Mouse (Mus musculus) bone marrow macrophage, adult 2 months (primary cell): ENCODE results near the gene Dock1. TPM values are rescaled to one million over a fixed set of nuclear protein-coding genes. Genes with fewer than 3 reads are reported as not detected.
A peak's percentile ranks its signal among the peaks of the same experiment; 100 is the strongest.

ENCODE experiments used
- H3K27ac ChIP-seq: 2 replicates; pipeline ENCODE4 v1.5.1; 2012; ENCODE audit warnings: low read depth, low read length; ENCODE audit not compliant: insufficient read depth
- H3K4me1 ChIP-seq: 2 replicates; pipeline ENCODE4 v1.6.1; 2012; ENCODE audit warnings: low read length; ENCODE audit not compliant: control insufficient read depth, insufficient read depth
- H3K4me3 ChIP-seq: 2 replicates; pipeline ENCODE4 v1.5.1; 2012; ENCODE audit warnings: mild to moderate bottlenecking, low read length, moderate library complexity; ENCODE audit not compliant: insufficient read depth
- CTCF ChIP-seq: IDR thresholded peaks from 2 replicates; pipeline ENCODE4 v1.5.1; 2012; ENCODE audit warnings: low read depth, mild to moderate bottlenecking, low read length, moderate library complexity
- POLR2A ChIP-seq: IDR thresholded peaks from 2 replicates; pipeline ENCODE4 v1.6.1; 2012; ENCODE audit warnings: mild to moderate bottlenecking, low read depth, low read length, borderline replicate concordance
- polyA plus RNA-seq: library from polyadenylated mRNA; stranded (reverse); fragments of >200 nt; gene quantifications from 2 replicates; pipeline ENCODE4 v1.2.4, GENCODE M21; 2012; ENCODE audit not compliant: missing spikeins, insufficient read depth, insufficient read length

The Dock1 gene
- polyA plus RNA-seq, 1 experiment, result 19.9 TPM

DNA sequence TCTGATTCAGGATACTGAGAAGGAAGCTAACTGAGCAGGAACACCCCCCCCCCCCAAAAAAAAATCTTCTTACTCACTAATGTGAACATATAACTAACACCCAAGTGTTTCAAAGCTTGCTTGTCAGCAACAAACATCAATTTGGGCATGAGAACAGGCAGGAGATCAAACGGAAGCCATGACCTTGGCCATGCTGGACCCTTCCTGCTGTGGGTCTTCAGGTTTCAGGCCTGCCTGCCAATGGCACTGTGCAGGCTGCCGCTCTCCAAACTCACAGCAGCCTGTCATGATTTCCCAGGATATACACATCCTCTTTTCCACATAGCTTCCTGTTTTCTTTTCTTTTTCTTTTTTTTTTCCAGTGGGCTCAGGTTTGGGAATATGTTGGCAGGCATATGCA lies 423.4 kb downstream of the Dock1 start:
- TF ChIP-seq CTCF (no peak), POLR2A (no peak)
- H3K4me3 ChIP-seq, result no peak overlapping the region
- no peaks in the 10 kb centered on the region for H3K4me1 ChIP-seq
- no peak overlapping the region for H3K27ac ChIP-seq

GRCm38 (mm10) chr7:135101921-135102320 lies 431.5 kb downstream of the Dock1 start:
- no peaks in the 10 kb centered on the region for H3K4me1 ChIP-seq
- no peak overlapping the region for H3K4me3 ChIP-seq
- H3K27ac ChIP-seq, result no peak overlapping the region
- TF ChIP-seq POLR2A (no peak), CTCF (no peak)

DNA sequence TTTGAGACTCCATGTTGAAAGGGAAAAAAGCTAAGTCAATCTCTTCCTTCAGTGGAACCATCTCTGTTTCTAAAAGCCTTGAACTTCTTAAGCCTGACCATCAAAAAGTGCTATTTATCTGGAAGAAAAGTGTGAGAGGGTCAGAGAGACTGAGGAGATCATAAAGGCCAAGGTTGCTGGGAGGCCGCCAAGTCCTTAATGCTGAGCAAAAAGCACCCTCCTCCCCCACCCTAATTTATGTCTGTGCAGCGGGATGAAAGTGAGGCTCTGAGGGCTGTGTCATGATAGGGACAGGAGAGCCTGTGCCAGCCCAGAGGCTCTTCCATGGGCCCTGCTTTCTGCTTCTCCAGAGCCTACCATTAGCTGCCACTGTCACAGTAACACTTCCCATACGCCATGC lies 436.1 kb downstream of the Dock1 start:
- no peak for TF ChIP-seq CTCF
- no peak for TF ChIP-seq POLR2A
- Histone ChIP-seq H3K27ac (no peak overlapping the region), H3K4me3 (no peak overlapping the region), H3K4me1 (peaks cover 11% of the 10 kb centered on the region)

DNA sequence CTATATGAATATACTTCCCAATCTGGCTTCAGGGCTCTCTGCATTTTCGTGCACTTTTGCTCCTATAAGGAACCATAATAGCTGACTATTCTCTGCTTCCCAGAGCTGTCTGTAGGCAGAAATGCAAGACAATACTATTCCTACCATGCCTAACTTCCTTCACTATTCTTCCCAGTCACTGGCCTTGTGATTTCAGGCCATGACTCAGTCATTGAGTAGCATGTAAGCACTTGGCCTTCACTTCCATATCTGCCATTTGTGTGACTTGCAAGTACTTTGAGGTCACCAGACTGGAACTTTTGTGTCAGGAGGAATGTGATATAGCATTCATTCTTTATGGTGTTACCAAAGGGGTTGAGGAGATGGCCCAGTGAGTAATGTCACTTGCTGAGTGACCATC lies 439.9 kb downstream of the Dock1 start:
- 0 out of 2 replicates have a peak overlapping the region, but pooled peaks have one; percentile 23 for H3K27ac ChIP-seq

GRCm38 (mm10) chr7:135125296-135126065 lies 455.0 kb downstream of the Dock1 start:
- H3K4me1 ChIP-seq, result no peaks in the 10 kb centered on the region
- no peak for TF ChIP-seq POLR2A
- TF ChIP-seq CTCF, result no peak
- H3K4me3 ChIP-seq, result no peak overlapping the region
- H3K27ac ChIP-seq, result no peak overlapping the region

More for the DNA sequence above, 439.9 kb downstream of the Dock1 start:
- peaks cover 11% of the 10 kb centered on the region for H3K4me1 ChIP-seq
- TF ChIP-seq POLR2A (no peak), CTCF (no peak)
- no peak overlapping the region for H3K4me3 ChIP-seq

GRCm38 (mm10) chr7:135132461-135132860 lies 462.0 kb downstream of the Dock1 start:
- Histone ChIP-seq H3K4me3 (no peak overlapping the region), H3K4me1 (no peaks in the 10 kb centered on the region), H3K27ac (no peak overlapping the region)
- no peak for TF ChIP-seq POLR2A
- no peak for TF ChIP-seq CTCF

- Histone ChIP-seq H3K27ac (no peak overlapping the region), H3K4me3 (no peak overlapping the region), H3K4me1 (no peaks in the 10 kb centered on the region)
- TF ChIP-seq CTCF (no peak), POLR2A (no peak)
Observed at GRCm38 (mm10) chr7:135134619-135135018, 464.2 kb downstream of the Dock1 start.

DNA sequence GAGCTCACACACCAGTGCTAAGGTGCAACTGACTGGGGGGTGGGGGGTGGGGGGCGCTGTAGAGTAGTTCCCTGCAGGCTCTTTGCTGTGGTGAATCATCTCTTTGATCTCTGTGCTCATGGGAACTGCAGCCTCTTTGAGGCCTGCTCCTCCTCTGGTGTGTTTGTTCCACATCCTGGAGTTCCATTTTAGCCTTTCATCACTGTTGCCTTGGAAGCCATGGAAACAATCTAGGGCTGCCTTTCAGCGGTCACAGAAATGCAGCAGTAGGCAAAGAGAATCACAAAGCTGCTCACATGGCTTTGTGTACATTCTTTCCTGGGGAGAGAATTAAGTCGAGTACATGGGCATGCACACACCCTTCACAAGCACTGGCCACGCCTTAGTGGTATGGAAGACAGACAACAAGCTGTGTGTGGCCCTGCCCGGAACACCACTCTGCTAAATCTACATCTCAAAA lies 468.7 kb downstream of the Dock1 start:
- H3K4me3 ChIP-seq, result no peak overlapping the region
- TF ChIP-seq CTCF, result no peak
- no peak for TF ChIP-seq POLR2A
- no peak overlapping the region for H3K27ac ChIP-seq
- H3K4me1 ChIP-seq, result no peaks in the 10 kb centered on the region

DNA sequence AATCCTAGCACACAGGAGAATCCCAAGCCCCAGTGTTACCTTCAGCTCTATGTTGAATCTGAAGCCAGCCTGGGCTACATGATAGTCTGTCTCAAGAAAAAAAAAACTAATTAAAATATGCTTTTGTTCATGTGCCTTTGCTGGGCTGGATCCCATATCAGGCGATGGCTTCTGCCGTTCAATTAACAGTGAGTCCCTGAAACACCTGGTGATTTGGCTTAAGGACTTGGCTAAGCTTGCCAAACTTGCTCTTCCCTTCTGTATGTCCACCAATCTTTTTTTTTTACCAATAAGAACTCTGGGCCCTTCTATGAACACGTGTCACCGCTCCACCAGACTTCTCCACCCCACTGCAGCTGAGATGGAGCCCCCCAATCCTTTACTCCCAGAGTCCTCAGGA lies 474.3 kb downstream of the Dock1 start:
- no peaks in the 10 kb centered on the region for H3K4me1 ChIP-seq
- TF ChIP-seq POLR2A (no peak), CTCF (no peak)
- H3K4me3 ChIP-seq, result no peak overlapping the region
- H3K27ac ChIP-seq, result no peak overlapping the region

DNA sequence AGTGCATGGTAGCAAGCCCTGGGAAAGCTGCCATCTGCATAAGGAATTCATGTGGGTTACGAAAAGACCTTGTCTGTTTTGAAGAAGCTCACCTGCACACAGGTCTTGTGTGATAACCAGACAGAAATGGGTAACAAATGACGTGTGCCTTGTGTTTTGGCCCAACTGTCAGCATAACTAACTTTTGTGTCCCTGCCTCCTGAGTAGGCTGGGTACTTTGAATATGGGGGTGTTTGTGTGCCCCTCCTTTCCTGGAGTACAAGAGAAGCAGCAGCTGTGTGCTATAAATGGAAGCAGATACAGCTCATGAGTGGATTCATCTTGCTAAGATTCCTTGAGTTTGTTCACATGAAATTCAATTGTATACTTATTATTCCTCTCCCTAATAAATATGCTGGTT lies 480.5 kb downstream of the Dock1 start:
- Histone ChIP-seq H3K4me3 (no peak overlapping the region), H3K27ac (no peak overlapping the region), H3K4me1 (no peaks in the 10 kb centered on the region)
- TF ChIP-seq CTCF (no peak), POLR2A (no peak)
